Mouse (Mus musculus) hindbrain, embryonic 14.5 days (tissue): ENCODE measurements around the gene Btnl2. TPM values are rescaled to one million over a fixed set of nuclear protein-coding genes. Genes with fewer than 3 reads are reported as not detected.
"Not testable (repeated sequence)": the region's sequence is repeated elsewhere in the genome, so short reads cannot be mapped to it uniquely, and the experiment has no call there.

Experiments
- ATAC-seq: fragments of 200-750 bp; cut with Nextera tagmentation; 2 replicates; pipeline ENCODE4 v1.8.0; 2017; ENCODE audit warnings: moderate number of reproducible peaks, mild to moderate bottlenecking, moderate TSS enrichment, moderate library complexity; ENCODE audit not compliant: low FRiP score
- DNase-seq: peaks from one replicate; pipeline ENCODE4 v3.0.0-alpha.2; 2015; ENCODE audit warnings: low spot score
- H3K27ac ChIP-seq: fragments of 300-500 bp; sonication (generic); 2 replicates; pipeline ENCODE4 v1.5.1; 2014; ENCODE audit warnings: mild to moderate bottlenecking, moderate library complexity
- H3K27me3 ChIP-seq: fragments of 300-500 bp; sonication (generic); 2 replicates; pipeline ENCODE4 v1.6.1; 2014; ENCODE audit warnings: mild to moderate bottlenecking, low read length, mixed read lengths; ENCODE audit not compliant: control insufficient read depth, insufficient read depth
- H3K36me3 ChIP-seq: fragments of 300-500 bp; sonication (generic); replicated peaks from 2 replicates; pipeline ENCODE4 v1.6.1; 2014; ENCODE audit not compliant: control insufficient read depth, insufficient read depth
- H3K4me1 ChIP-seq: fragments of 300-500 bp; sonication (generic); replicated peaks from 2 replicates; pipeline ENCODE4 v1.6.1; 2014; ENCODE audit warnings: antibody characterized with exemption, low read length, mixed read lengths; ENCODE audit not compliant: control insufficient read depth, insufficient read depth
- H3K4me2 ChIP-seq: fragments of 300-500 bp; sonication (generic); replicated peaks from 2 replicates; pipeline ENCODE4 v1.6.1; 2014; ENCODE audit warnings: mild to moderate bottlenecking, moderate library complexity
- H3K4me3 ChIP-seq: fragments of 300-500 bp; sonication (generic); replicated peaks from 2 replicates; pipeline ENCODE4 v1.5.1; 2014; ENCODE audit warnings: mild to moderate bottlenecking, low read length
- H3K9ac ChIP-seq: fragments of 300-500 bp; sonication (generic); 2 replicates; pipeline ENCODE4 v1.6.1; 2014
- H3K9me3 ChIP-seq: fragments of 300-500 bp; sonication (generic); 2 replicates; pipeline ENCODE4 v1.6.1; 2016; ENCODE audit warnings: low read length; ENCODE audit not compliant: control insufficient read depth
- WGBS: fragments of 180-500 bp; shearing (Covaris S2); extraction: QIAGEN DNeasy Blood & Tissue Kit; methylation state at CpG from one replicate; pipeline ENCODE4 v1.1.7; 2014; 5-methylcytosine and 5-hydroxymethylcytosine counted together
- polyA plus RNA-seq: library from polyadenylated mRNA; unstranded; fragments of >200 nt; fragmentation: Nextera tagmentation; extraction: Ambion mirVana; gene quantifications from 2 replicates; pipeline ENCODE4 v1.2.1, GENCODE M21; 2014

The Btnl2 gene
- polyA plus RNA-seq = 0.10 TPM in 1 of 2 replicates, not detected in the other

DNA sequence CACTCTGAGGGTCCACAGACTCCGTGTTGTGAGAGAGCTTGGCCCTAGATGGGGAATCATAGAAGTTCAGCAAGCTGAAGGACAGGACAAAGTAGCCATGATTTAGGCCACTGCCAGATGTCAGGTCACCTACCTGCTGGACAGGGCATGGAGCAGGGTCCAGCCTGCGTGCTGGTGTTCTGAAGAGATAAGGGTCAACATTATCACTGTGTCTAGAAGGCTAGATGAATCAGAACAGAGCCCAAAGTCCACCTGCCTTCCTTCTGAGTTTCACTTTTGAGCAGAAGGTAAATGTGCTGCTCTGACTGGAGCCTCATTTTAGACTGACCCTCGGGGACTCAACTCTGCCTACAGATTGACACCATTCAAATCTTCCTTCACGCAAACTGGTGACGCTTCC lies at the start of gene Btnl2:
Gene Btnl2, plus strand, starts transcription at position 284 of the 400 bp plus-strand sequence.
- H3K27ac ChIP-seq = no peak within 1 kb of the TSS
- H3K27me3 ChIP-seq = no peaks in the 10 kb centered on the region
- no peaks in the 10 kb centered on the region for H3K36me3 ChIP-seq
- H3K4me3 ChIP-seq = no peak within 1 kb of the TSS
- no peak within 1 kb of the TSS for H3K9ac ChIP-seq
- H3K4me1 ChIP-seq = no peaks in the 10 kb centered on the region
- DNase-seq = no peak
- ATAC-seq = no peak
- no peak within 1 kb of the TSS for H3K4me2 ChIP-seq
- WGBS = 86% methylated on average over 5 of the region's 5 CpGs
- no peaks in the 10 kb centered on the region for H3K9me3 ChIP-seq

DNA sequence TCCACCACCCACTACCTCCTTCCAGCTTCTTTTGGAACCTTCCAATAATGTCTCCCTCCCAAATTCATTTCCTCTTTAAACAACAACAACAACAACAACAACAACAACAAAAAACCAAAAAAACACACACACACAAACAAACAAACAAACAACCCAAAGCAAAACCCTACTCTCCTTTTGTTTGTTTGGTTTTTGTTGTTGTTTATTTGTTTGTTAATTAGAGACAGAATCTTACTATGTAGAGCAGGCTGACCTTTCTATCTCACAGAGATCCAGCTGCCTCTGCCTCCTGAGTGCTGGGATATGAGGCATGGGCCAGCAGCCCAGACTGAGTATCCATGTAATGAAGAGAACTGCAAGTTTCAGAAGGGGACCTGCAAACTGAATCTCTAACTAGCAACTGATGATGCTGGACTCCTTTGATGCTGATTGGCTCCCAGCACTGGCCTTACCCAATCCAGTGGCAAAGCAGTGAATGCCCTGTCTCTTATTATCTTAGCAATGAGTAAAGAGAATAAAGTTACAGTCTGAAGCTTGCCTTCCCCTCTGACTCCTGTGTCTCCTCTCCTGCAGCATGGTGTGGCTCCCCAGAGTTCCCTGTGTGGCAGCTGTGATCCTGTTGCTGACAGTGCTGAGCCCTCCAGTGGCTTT lies 49.1 kb upstream of the Btnl2 start, which contains the start of gene H2-Eb1:
Gene H2-Eb1, plus strand, starts transcription at position 488 of the 651 bp plus-strand sequence.
- peak; percentile 96 for DNase-seq
- Histone ChIP-seq H3K27me3 (no peaks in the 10 kb centered on the region), H3K4me2 (no peak within 1 kb of the TSS), H3K4me1 (no peaks in the 10 kb centered on the region), H3K4me3 (no peak within 1 kb of the TSS), H3K36me3 (no peaks in the 10 kb centered on the region), H3K9ac (no peak within 1 kb of the TSS), H3K27ac (no peak within 1 kb of the TSS), H3K9me3 (no peaks in the 10 kb centered on the region)
- ATAC-seq = peak; percentile 86

DNA sequence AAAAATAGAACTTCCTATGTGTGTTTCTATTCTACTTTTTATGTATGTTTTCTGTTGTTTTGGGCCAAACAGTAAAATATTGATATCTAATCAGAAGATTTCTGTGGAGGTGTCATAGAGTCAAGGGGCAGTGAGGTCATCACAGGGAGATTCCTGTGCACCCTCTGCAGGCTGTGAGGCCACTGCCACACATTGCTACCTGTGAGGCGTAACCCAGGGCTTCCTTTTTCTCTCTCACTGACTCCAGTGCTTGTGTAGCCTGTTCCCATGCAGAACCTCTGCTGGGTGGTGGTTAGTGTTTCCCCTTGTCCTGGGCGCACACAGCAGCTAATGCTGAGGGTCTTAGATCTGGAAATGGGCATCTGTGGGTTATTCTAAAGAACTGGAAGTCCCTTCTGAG lies 48.2 kb upstream of the Btnl2 start:
- ATAC-seq (no peak), DNase-seq (no peak)
- H3K9me3 ChIP-seq = no peaks in the 10 kb centered on the region
- H3K27me3 ChIP-seq = no peaks in the 10 kb centered on the region
- 82% methylated on average over 2 of the region's 2 CpGs for WGBS
- H3K4me2 ChIP-seq = no peak overlapping the region
- no peak overlapping the region for H3K4me3 ChIP-seq
- no peaks in the 10 kb centered on the region for H3K4me1 ChIP-seq
- H3K27ac ChIP-seq = no peak overlapping the region
- no peaks in the 10 kb centered on the region for H3K36me3 ChIP-seq
- no peak overlapping the region for H3K9ac ChIP-seq

DNA sequence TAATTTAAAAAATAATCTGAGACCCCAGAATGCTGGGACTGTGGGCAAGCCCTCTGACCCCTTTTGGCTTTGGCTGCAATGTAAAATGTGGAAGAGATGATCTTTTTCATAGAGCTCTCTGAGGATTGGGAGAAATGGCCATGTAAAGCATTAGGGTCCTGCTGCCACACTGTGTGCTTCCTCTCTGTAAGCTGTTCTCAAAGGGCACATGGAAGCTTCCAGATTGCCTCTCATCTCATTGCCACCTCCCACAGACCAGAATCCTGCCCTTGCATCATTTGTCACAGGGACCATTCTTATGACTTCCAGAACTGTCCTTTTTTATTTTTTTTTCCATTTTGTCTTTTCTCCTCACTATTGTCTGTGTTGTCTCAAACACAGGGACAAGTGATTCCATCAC lies 47.4 kb upstream of the Btnl2 start:
- Histone ChIP-seq H3K36me3 (no peaks in the 10 kb centered on the region), H3K4me1 (no peaks in the 10 kb centered on the region), H3K4me3 (no peak overlapping the region), H3K27me3 (no peaks in the 10 kb centered on the region), H3K9me3 (no peaks in the 10 kb centered on the region), H3K27ac (no peak overlapping the region), H3K9ac (no peak overlapping the region), H3K4me2 (no peak overlapping the region)
- no peak for DNase-seq
- ATAC-seq = no peak

DNA sequence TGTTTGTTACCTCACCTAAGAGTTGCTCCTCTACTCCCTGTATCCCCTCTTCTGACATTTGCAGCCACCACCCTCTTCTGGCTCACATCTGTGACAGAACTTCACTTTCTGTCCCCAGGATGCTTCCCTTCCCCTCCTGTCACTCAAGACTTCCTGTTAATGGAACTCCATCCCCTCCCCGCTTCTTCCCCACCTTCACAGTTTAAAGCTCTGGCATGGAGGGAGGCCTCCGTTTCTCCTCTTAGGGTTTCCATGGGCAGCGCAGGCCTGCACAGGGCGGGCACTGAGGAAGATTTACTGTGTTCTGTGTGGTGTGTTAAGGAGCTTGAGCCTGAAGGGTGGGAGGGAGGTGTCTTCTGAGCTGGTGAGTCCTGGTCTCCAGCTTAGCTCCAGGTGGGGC lies 46.5 kb upstream of the Btnl2 start:
- Histone ChIP-seq H3K27me3 (no peaks in the 10 kb centered on the region), H3K4me2 (no peak overlapping the region), H3K36me3 (no peaks in the 10 kb centered on the region), H3K9me3 (no peaks in the 10 kb centered on the region), H3K4me3 (no peak overlapping the region), H3K4me1 (no peaks in the 10 kb centered on the region), H3K9ac (no peak overlapping the region), H3K27ac (no peak overlapping the region)
- DNase-seq = no peak
- ATAC-seq = no peak
- 89% methylated on average over 4 of the region's 4 CpGs for WGBS

DNA sequence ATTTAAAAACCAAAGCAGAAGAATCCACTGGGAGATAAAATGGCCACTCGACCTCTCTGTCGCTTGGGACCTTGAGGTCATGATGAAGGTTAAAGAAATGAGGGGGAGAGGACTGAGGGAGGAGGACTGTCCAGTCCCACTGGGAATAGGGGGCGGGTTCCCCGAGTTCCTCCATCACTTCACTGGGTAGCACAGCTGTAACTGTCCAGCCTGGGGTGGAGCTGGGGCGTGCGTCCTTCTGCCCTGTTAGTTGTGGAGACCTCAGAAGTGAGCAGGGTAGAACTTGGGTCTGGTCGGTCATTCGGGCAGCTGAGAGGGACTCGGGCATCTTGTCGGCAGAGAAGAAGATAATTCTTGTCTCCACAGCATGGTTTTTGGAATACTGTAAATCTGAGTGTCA lies 45.4 kb upstream of the Btnl2 start:
- Histone ChIP-seq H3K4me3 (peak overlapping the region; percentile 52), H3K27me3 (no peaks in the 10 kb centered on the region), H3K4me2 (peak overlapping the region; percentile 74), H3K4me1 (no peaks in the 10 kb centered on the region), H3K9me3 (no peaks in the 10 kb centered on the region), H3K9ac (peak overlapping the region; percentile 67), H3K27ac (peak overlapping the region; percentile 53), H3K36me3 (no peaks in the 10 kb centered on the region)
- DNase-seq = no peak
- WGBS = 31% methylated on average over 10 of the region's 10 CpGs
- no peak for ATAC-seq

DNA sequence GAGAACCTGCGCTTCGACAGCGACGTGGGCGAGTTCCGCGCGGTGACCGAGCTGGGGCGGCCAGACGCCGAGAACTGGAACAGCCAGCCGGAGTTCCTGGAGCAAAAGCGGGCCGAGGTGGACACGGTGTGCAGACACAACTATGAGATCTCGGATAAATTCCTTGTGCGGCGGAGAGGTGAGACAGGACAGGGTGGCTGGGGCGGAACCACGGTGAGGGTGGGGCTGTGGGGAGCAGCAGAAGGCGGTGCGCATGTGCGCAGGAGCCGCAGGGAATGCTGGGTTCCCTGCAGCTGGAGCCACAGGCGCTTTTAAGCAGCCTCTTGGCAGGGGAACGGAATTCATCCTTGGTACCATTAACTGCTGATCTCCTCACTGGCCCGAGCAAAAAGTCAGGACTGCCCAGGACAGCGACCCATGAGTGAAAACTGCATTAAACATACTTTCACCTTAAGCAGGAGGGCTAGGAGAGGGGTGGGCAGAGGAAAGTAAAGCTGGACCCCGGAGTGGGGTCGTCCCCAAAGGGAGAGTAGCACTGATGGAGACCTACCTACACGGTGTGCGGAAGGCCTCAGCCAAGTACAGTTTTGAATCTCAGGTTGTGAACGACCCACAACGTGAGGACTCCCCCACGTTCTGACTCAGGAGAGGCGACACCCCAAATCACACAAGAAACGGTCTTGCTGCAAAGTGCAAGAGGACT lies 44.8 kb upstream of the Btnl2 start:
- Histone ChIP-seq H3K4me1 (no peaks in the 10 kb centered on the region), H3K4me2 (peak overlapping the region; percentile 74), H3K27ac (peak overlapping the region; percentile 53), H3K27me3 (no peaks in the 10 kb centered on the region), H3K9ac (peak overlapping the region; percentile 67), H3K36me3 (no peaks in the 10 kb centered on the region), H3K9me3 (no peaks in the 10 kb centered on the region), H3K4me3 (peak overlapping the region; percentile 52)
- 31% methylated on average over 38 of the region's 38 CpGs for WGBS
- ATAC-seq (peak; percentile 89), DNase-seq (peak; percentile 53)

DNA sequence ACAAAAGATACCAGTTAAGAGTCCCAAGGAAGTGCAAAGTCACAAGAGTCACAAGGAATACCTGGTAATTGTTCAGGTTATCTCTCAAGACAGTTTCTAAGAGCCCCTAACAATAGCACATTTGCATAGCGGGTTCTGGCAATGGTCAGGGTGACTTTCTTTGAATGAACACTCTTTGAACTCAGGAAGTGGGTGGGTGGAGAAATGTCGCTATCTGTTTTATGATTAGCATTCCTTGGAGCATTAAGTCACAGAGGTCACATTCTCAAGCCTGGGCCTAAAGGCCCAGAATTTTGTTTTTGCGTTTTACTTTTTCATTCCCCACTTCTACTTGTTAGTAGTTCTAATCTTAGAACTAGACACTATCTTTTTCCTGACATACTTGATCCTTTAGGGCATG lies 44.1 kb upstream of the Btnl2 start:
- not testable (repeated sequence) for H3K4me2 ChIP-seq, H3K27me3 ChIP-seq, H3K9ac ChIP-seq, ATAC-seq, H3K27ac ChIP-seq, H3K4me1 ChIP-seq, H3K36me3 ChIP-seq, H3K4me3 ChIP-seq, H3K9me3 ChIP-seq, DNase-seq
- WGBS = 78% methylated on average over 3 of the region's 3 CpGs

DNA sequence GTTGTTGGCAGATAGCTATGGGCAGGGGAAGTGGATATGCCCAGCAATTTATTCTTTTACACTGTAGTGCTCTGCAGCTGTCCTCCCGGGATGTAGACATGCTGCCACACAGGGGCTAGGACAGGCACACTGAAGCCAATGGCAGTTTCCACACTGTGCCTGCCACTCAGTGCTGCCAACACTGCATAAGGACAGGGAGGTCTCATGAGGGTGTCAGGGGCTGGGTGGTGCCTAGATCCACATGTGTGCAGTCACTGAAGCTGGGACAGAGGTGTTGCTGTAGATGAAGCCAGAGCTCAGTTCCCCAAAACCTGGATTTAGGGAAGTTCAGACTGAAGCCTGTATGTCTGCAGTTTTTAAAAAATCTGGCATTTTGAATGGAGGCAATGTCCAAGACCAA lies 42.4 kb upstream of the Btnl2 start:
- WGBS = 84% methylated on average over 1 of the region's 1 CpGs
- Histone ChIP-seq H3K4me3 (no peak overlapping the region), H3K27ac (no peak overlapping the region), H3K9me3 (no peaks in the 10 kb centered on the region), H3K27me3 (no peaks in the 10 kb centered on the region), H3K36me3 (no peaks in the 10 kb centered on the region), H3K9ac (no peak overlapping the region), H3K4me1 (no peaks in the 10 kb centered on the region), H3K4me2 (no peak overlapping the region)
- ATAC-seq = no peak
- no peak for DNase-seq
